Mouse (Mus musculus): Measurements from ENCODE around the gene Prps2. TPM values are rescaled to one million over a fixed set of nuclear protein-coding genes. Genes with fewer than 3 reads are reported as not detected.
"Not testable (repeated sequence)": the region's sequence is repeated elsewhere in the genome, so short reads cannot be mapped to it uniquely, and the experiment has no call there.

Gene Prps2
- 10.6 and 12.9 TPM in 2 replicates for polyA plus RNA-seq (2015; fragmentation: Nextera tagmentation; extraction: Ambion mirVana)

- Histone ChIP-seq H3K9me3 (ENCODE audit: control insufficient read depth, low read length) (no peaks in the 10 kb centered on the region), H3K27ac (ENCODE audit: low read length) (peak within 1 kb of the TSS; percentile 20; the same call in 1 of the 2 replicates), H3K36me3 (ENCODE audit: control insufficient read depth, insufficient read depth) (no peaks in the 10 kb centered on the region), H3K4me3 (replicated peaks; ENCODE audit: low read length) (peak within 1 kb of the TSS; percentile 58), H3K4me1 (replicated peaks; ENCODE audit: control insufficient read depth, insufficient read depth, low read length) (no peaks in the 10 kb centered on the region), H3K4me2 (ENCODE audit: low read length) (peak within 1 kb of the TSS; percentile 69), H3K27me3 (replicated peaks; ENCODE audit: control insufficient read depth, insufficient read depth, low read length) (no peaks in the 10 kb centered on the region; the same call in 1 of the 2 replicates), H3K9ac (replicated peaks; ENCODE audit: low read depth, low read length) (peak within 1 kb of the TSS; percentile 66)
- peak; percentile 94 for ATAC-seq
- 22% methylated on average over 43 of the region's 47 CpGs for WGBS
Observed at GRCm38 (mm10) chrX:167382047-167382853, at the start of gene Prps2. TSS of gene Prps2 (minus strand) at chrX:167382749.

GRCm38 (mm10) chrX:167417654-167418053 lies 35.1 kb upstream of the Prps2 start:
- Histone ChIP-seq H3K4me2 (ENCODE audit: low read length) (no peak overlapping the region), H3K4me3 (replicated peaks; ENCODE audit: low read length) (no peak overlapping the region), H3K27me3 (replicated peaks; ENCODE audit: control insufficient read depth, insufficient read depth, low read length) (no peaks in the 10 kb centered on the region), H3K27ac (ENCODE audit: low read length) (no peak overlapping the region), H3K4me1 (replicated peaks; ENCODE audit: control insufficient read depth, insufficient read depth, low read length) (no peaks in the 10 kb centered on the region), H3K9ac (replicated peaks; ENCODE audit: low read depth, low read length) (no peak overlapping the region), H3K36me3 (ENCODE audit: control insufficient read depth, insufficient read depth) (no peaks in the 10 kb centered on the region), H3K9me3 (ENCODE audit: control insufficient read depth, low read length) (no peaks in the 10 kb centered on the region)
- no peak for ATAC-seq
- WGBS: 58% methylated on average over 1 of the region's 1 CpGs

GRCm38 (mm10) chrX:167394940-167395339 lies 12.4 kb upstream of the Prps2 start:
- WGBS: 55% methylated on average over 3 of the region's 3 CpGs
- no peak overlapping the region for H3K27ac ChIP-seq (ENCODE audit: low read length)
- no peak for ATAC-seq

GRCm38 (mm10) chrX:167386647-167387046 lies 4.1 kb upstream of the Prps2 start:
- Histone ChIP-seq H3K9ac (replicated peaks; ENCODE audit: low read depth, low read length) (no peak overlapping the region), H3K36me3 (ENCODE audit: control insufficient read depth, insufficient read depth) (no peaks in the 10 kb centered on the region), H3K4me2 (ENCODE audit: low read length) (no peak overlapping the region), H3K27ac (ENCODE audit: low read length) (no peak overlapping the region), H3K27me3 (replicated peaks; ENCODE audit: control insufficient read depth, insufficient read depth, low read length) (no peaks in the 10 kb centered on the region; the same call in 1 of the 2 replicates), H3K4me1 (replicated peaks; ENCODE audit: control insufficient read depth, insufficient read depth, low read length) (no peaks in the 10 kb centered on the region), H3K9me3 (ENCODE audit: control insufficient read depth, low read length) (no peaks in the 10 kb centered on the region), H3K4me3 (replicated peaks; ENCODE audit: low read length) (no peak overlapping the region)
- 53% methylated on average over 1 of the region's 1 CpGs for WGBS
- ATAC-seq: no peak

More at GRCm38 (mm10) chrX:167394940-167395339, 12.4 kb upstream of the Prps2 start:
- no peaks in the 10 kb centered on the region for H3K36me3 ChIP-seq (ENCODE audit: control insufficient read depth, insufficient read depth)
- no peaks in the 10 kb centered on the region for H3K4me1 ChIP-seq (replicated peaks; ENCODE audit: control insufficient read depth, insufficient read depth, low read length)
- H3K4me2 ChIP-seq (ENCODE audit: low read length): no peak overlapping the region
- no peak overlapping the region for H3K9ac ChIP-seq (replicated peaks; ENCODE audit: low read depth, low read length)
- no peaks in the 10 kb centered on the region for H3K9me3 ChIP-seq (ENCODE audit: control insufficient read depth, low read length)
- H3K4me3 ChIP-seq (replicated peaks; ENCODE audit: low read length): no peak overlapping the region
- H3K27me3 ChIP-seq (replicated peaks; ENCODE audit: control insufficient read depth, insufficient read depth, low read length): no peaks in the 10 kb centered on the region; the same call in 1 of the 2 replicates

GRCm38 (mm10) chrX:167382854-167383186 lies 271 bp upstream of the Prps2 start:
- Histone ChIP-seq H3K4me1 (replicated peaks; ENCODE audit: control insufficient read depth, insufficient read depth, low read length) (no peaks in the 10 kb centered on the region), H3K9ac (replicated peaks; ENCODE audit: low read depth, low read length) (peak overlapping the region; percentile 66), H3K4me3 (replicated peaks; ENCODE audit: low read length) (peak overlapping the region; percentile 58), H3K27me3 (replicated peaks; ENCODE audit: control insufficient read depth, insufficient read depth, low read length) (no peaks in the 10 kb centered on the region; the same call in 1 of the 2 replicates), H3K27ac (ENCODE audit: low read length) (no peak overlapping the region), H3K4me2 (ENCODE audit: low read length) (peak overlapping the region; percentile 69), H3K9me3 (ENCODE audit: control insufficient read depth, low read length) (no peaks in the 10 kb centered on the region), H3K36me3 (ENCODE audit: control insufficient read depth, insufficient read depth) (no peaks in the 10 kb centered on the region)
- peak; percentile 51; the same call in 1 of the 2 replicates for ATAC-seq
- 44% methylated on average over 7 of the region's 7 CpGs for WGBS

- H3K27ac ChIP-seq (ENCODE audit: low read length): no peak overlapping the region
- H3K9me3 ChIP-seq (ENCODE audit: control insufficient read depth, low read length): no peaks in the 10 kb centered on the region
- ATAC-seq: peak; percentile 1; the same call in 1 of the 2 replicates
- H3K4me1 ChIP-seq (replicated peaks; ENCODE audit: control insufficient read depth, insufficient read depth, low read length): no peaks in the 10 kb centered on the region
- peak overlapping the region; percentile 66 for H3K9ac ChIP-seq (replicated peaks; ENCODE audit: low read depth, low read length)
- H3K4me3 ChIP-seq (replicated peaks; ENCODE audit: low read length): peak overlapping the region; percentile 58
- WGBS: 16% methylated on average over 18 of the region's 18 CpGs
- no peaks in the 10 kb centered on the region; the same call in 1 of the 2 replicates for H3K27me3 ChIP-seq (replicated peaks; ENCODE audit: control insufficient read depth, insufficient read depth, low read length)
- no peaks in the 10 kb centered on the region for H3K36me3 ChIP-seq (ENCODE audit: control insufficient read depth, insufficient read depth)
- H3K4me2 ChIP-seq (ENCODE audit: low read length): peak overlapping the region; percentile 69
Observed at GRCm38 (mm10) chrX:167381583-167382046, 934 bp downstream of the Prps2 start.

- 56% methylated on average over 4 of the region's 4 CpGs for WGBS
- Histone ChIP-seq H3K4me1 (replicated peaks; ENCODE audit: control insufficient read depth, insufficient read depth, low read length) (no peaks in the 10 kb centered on the region), H3K27ac (ENCODE audit: low read length) (no peak overlapping the region), H3K4me3 (replicated peaks; ENCODE audit: low read length) (no peak overlapping the region), H3K9ac (replicated peaks; ENCODE audit: low read depth, low read length) (no peak overlapping the region), H3K9me3 (ENCODE audit: control insufficient read depth, low read length) (no peaks in the 10 kb centered on the region), H3K36me3 (ENCODE audit: control insufficient read depth, insufficient read depth) (no peaks in the 10 kb centered on the region), H3K4me2 (ENCODE audit: low read length) (no peak overlapping the region), H3K27me3 (replicated peaks; ENCODE audit: control insufficient read depth, insufficient read depth, low read length) (no peaks in the 10 kb centered on the region; the same call in 1 of the 2 replicates)
- no peak for ATAC-seq
Observed at GRCm38 (mm10) chrX:167380073-167380472, 2.5 kb downstream of the Prps2 start.

- not testable (repeated sequence) for H3K4me1 ChIP-seq (replicated peaks; ENCODE audit: control insufficient read depth, insufficient read depth, low read length); H3K27me3 ChIP-seq (replicated peaks; ENCODE audit: control insufficient read depth, insufficient read depth, low read length); H3K4me2 ChIP-seq (ENCODE audit: low read length); H3K4me3 ChIP-seq (replicated peaks; ENCODE audit: low read length); H3K9me3 ChIP-seq (ENCODE audit: control insufficient read depth, low read length); H3K36me3 ChIP-seq (ENCODE audit: control insufficient read depth, insufficient read depth); H3K9ac ChIP-seq (replicated peaks; ENCODE audit: low read depth, low read length); H3K27ac ChIP-seq (ENCODE audit: low read length); ATAC-seq
- WGBS: 82% methylated on average over 3 of the region's 3 CpGs
Observed at GRCm38 (mm10) chrX:167361231-167361630, 21.3 kb downstream of the Prps2 start.

GRCm38 (mm10) chrX:167359704-167360103 lies 22.8 kb downstream of the Prps2 start:
- no peak overlapping the region for H3K27ac ChIP-seq (ENCODE audit: low read length)
- WGBS: 94% methylated on average over 7 of the region's 7 CpGs
- H3K4me1 ChIP-seq (replicated peaks; ENCODE audit: control insufficient read depth, insufficient read depth, low read length): no peaks in the 10 kb centered on the region
- no peaks in the 10 kb centered on the region for H3K36me3 ChIP-seq (ENCODE audit: control insufficient read depth, insufficient read depth)
- no peak overlapping the region for H3K9ac ChIP-seq (replicated peaks; ENCODE audit: low read depth, low read length)
- H3K4me2 ChIP-seq (ENCODE audit: low read length): no peak overlapping the region
- no peaks in the 10 kb centered on the region for H3K9me3 ChIP-seq (ENCODE audit: control insufficient read depth, low read length)
- H3K4me3 ChIP-seq (replicated peaks; ENCODE audit: low read length): no peak overlapping the region
- H3K27me3 ChIP-seq (replicated peaks; ENCODE audit: control insufficient read depth, insufficient read depth, low read length): no peaks in the 10 kb centered on the region; the same call in 1 of the 2 replicates
- no peak for ATAC-seq

Data from forebrain, embryonic 16.5 days (tissue).